Mouse (Mus musculus) brain, adult 10 weeks (tissue): Measurements from ENCODE around the gene Mmp10. TPM values are rescaled to one million over a fixed set of nuclear protein-coding genes. Genes with fewer than 3 reads are reported as not detected.

ENCODE experiments used
- polyA plus RNA-seq: library from polyadenylated mRNA; stranded (reverse); fragments of 350-450 nt; fragmentation: Illumina TruSeq; extraction: RNeasy Lipid Tissue Mini Kit (QIAGEN cat#74804); gene quantifications from one replicate; pipeline ENCODE4 v1.2.3, GENCODE M21; 2015; ENCODE audit warnings: low read depth, low replicate concordance

The Mmp10 gene
- not detected for polyA plus RNA-seq

DNA sequence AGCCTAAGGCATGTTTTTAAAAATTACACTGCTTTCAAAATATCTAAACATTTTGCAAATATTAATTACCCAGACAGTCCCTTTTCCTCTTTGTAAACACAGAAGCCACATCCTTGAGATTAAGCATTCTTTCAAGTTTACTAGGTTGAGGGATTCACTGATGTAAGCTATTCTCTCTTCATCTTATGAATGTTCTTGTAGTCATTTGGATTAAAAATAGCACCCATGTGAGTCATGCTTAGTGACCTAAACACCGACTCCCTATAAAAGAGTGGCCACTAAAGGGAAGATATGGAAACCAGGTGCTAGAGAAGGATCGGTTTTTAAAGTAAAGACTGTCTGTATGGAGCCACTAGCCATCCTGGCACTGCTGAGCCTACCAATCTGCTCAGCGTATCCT lies at the start of gene Mmp10:
Mmp10 (plus strand) TSS at position 302 of the 400 bp plus-strand sequence.

DNA sequence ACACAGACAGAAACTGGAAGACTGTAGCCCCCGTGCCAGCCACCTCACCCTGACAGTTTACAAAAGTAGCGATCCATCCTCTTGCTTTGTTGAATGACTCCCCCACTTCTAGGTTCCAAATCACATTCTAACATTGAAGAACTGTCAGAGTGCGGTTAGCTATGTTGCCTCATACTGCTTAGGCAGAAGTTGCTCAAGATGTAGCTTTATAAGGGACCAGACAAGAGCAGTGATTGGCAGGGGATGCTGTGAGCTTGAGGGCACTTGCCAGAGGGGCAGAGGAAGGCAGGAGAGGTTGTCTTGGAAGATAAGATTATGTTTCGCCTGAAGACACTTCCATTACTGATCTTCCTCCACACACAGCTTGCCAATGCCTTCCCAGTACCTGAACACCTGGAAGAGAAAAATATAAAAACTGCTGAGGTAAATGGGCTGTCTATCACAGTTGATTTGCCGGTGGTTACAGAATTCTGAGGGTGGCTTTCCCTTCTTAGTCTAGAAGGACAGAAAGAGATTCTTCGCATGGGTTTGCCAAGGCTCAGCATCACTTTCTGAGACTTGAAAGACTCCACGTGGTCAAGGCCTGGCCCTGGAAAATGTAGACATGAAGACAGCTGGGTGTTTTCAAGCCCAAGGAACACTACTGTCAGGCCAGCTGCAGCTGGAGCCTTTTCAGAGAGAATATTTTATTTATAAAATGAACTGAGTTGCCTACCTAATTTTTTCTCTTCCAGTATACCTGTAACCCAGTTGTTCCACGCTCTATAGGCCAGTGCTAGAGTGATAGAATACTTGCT lies 56.3 kb downstream of the Mmp10 start, which contains the start of gene Mmp8:
Mmp8 (plus strand) TSS at position 236 of the 797 bp plus-strand sequence.

Other genes with a start within 250 kb of the Mmp10 start
- gene Mmp13, start 229.8 kb upstream of the Mmp10 start, polyA plus RNA-seq = not detected
- gene Mmp12, start 158.0 kb upstream of the Mmp10 start, polyA plus RNA-seq = not detected
- gene Mmp1b, start 114.3 kb upstream of the Mmp10 start, polyA plus RNA-seq = not detected
- gene Mmp3, start 56.5 kb upstream of the Mmp10 start, polyA plus RNA-seq = not detected
- gene Mmp8, start 56.1 kb downstream of the Mmp10 start, polyA plus RNA-seq = not detected
- not detected for gene Mmp27, start 69.0 kb downstream of the Mmp10 start, polyA plus RNA-seq
- gene Mmp20, start 125.9 kb downstream of the Mmp10 start, polyA plus RNA-seq = not detected
- not detected for gene Mmp7, start 189.7 kb downstream of the Mmp10 start, polyA plus RNA-seq